Mouse (Mus musculus) lung, postnatal 0 days (tissue): ENCODE results near the gene Arhgef38.

ENCODE experiments used
- CTCF ChIP-seq: IDR thresholded peaks from 2 replicates; pipeline ENCODE4 v1.5.1; 2016; ENCODE audit warnings: antibody characterized with exemption, mild to moderate bottlenecking
- EP300 ChIP-seq: IDR thresholded peaks from 2 replicates; pipeline ENCODE4 v1.6.1; 2016; ENCODE audit warnings: antibody characterized with exemption, mild to moderate bottlenecking, control low read depth

DNA sequence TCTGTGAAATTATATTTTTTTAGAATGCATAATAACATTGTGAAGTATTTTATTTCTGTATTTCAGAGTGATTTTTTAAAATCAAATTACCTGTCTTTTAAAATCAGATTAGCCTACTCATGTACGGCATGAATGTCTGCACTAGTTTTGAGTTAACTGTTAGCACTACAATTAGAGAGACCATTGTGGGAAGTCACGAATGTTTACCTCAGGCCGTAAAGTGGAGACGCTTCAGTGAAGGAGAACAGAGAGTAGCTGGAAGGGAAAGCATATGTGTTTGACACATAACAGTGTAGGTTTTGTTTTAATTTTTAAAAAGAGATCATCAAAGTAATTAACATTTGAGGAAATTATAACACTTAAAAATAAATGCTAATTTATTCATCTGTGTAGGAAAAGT, 21.1 kb upstream of the Arhgef38 start:
- TF ChIP-seq EP300 (no peak), CTCF (no peak)
